Comparison of ENCODE assay signal across 10 mouse cellular contexts in the genomic region with DNA sequence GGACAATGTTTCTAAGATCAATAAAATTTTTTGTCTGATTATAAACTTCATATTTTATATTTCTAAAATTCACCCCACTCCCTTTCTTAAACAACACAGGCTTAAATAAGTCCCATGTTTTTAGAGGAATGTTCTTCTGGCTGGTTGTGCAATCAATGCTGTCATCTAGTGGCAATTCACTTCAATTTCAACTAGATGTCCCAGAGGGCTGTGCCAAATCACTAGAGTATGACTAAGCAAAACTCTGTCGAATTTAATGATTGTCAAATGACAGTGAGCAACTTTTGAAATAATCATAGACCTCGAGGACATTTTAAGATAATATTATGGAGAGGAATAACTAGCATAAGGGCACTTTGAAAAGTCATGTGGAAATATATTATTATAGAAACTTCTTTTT. TPM values are rescaled to one million over a fixed set of nuclear protein-coding genes. Genes with fewer than 3 reads are reported as not detected.
DNase-seq lines count a peak whose midpoint lies in the region; ATAC-seq lines count a peak whose summit lies in the region.
"Had no signal": no experiment of that assay in that cellular context is flagged by ENCODE, and none has a peak within 500 bp of the region (broad histone marks: within the 10 kb centered on the region; RNA-seq: fewer than 3 reads in every experiment).

No protein-coding gene starts in this region.

- no peaks in the 10 kb centered on the region for H3K4me1 ChIP-seq in heart, embryonic 11.5 days (ENCODE audit: control insufficient read depth, insufficient read depth, low read length)
- H3K4me1 ChIP-seq in intestine, embryonic 16.5 days (ENCODE audit: control insufficient read depth, insufficient read depth, low read length) = no peaks in the 10 kb centered on the region
- H3K4me1 ChIP-seq: hindbrain, embryonic 15.5 days had no signal

- H3K4me2 ChIP-seq in heart, embryonic 11.5 days = no peak overlapping the region
- H3K4me2 ChIP-seq in intestine, embryonic 16.5 days (ENCODE audit: low read depth, low read length) = no peak overlapping the region
- H3K4me2 ChIP-seq: hindbrain, embryonic 15.5 days had no signal

- H3K9me3 ChIP-seq in heart, embryonic 11.5 days (replicated peaks; ENCODE audit: control insufficient read depth, low read length) = no peaks in the 10 kb centered on the region
- H3K9me3 ChIP-seq in intestine, embryonic 16.5 days (ENCODE audit: control insufficient read depth, low read length) = no peaks in the 10 kb centered on the region
- H3K9me3 ChIP-seq: hindbrain, embryonic 15.5 days had no signal

- no peak overlapping the region for H3K9ac ChIP-seq in heart, embryonic 11.5 days (ENCODE audit: low read depth, low read length)
- H3K9ac ChIP-seq in intestine, embryonic 16.5 days (ENCODE audit: low read depth, low read length) = no peak overlapping the region
- H3K9ac ChIP-seq: hindbrain, embryonic 15.5 days; liver, embryonic 14.5 days had no signal

- no peak overlapping the region for H3K27ac ChIP-seq in heart, embryonic 11.5 days (ENCODE audit: low read depth, low read length)
- no peak overlapping the region for H3K27ac ChIP-seq in intestine, embryonic 16.5 days (ENCODE audit: low read length)
- H3K27ac ChIP-seq: hindbrain, embryonic 15.5 days; liver, embryonic 14.5 days had no signal

- DNase-seq in heart, adult 9 months (ENCODE audit: low spot score in 2 of 2) = peak; percentile 34 to 44
- peak; percentile 7 for DNase-seq in urinary bladder, postnatal 14 days (ENCODE audit: low spot score)
- no peak for DNase-seq in urinary bladder, postnatal 10 days (ENCODE audit: low spot score)
- DNase-seq in gonadal fat pad, adult 2 months (ENCODE audit: low read depth) = peak; percentile 17
- DNase-seq in cerebellum, adult 11-12 months = no peak
- no peak for DNase-seq in spleen, postnatal 4 days (ENCODE audit: low spot score in 2 of 2)

- H3K27me3 ChIP-seq in heart, embryonic 11.5 days (ENCODE audit: control insufficient read depth, insufficient read depth, low read length) = no peaks in the 10 kb centered on the region
- H3K27me3 ChIP-seq in intestine, embryonic 16.5 days (replicated peaks; ENCODE audit: control insufficient read depth, insufficient read depth, low read length) = no peaks in the 10 kb centered on the region
- H3K27me3 ChIP-seq: hindbrain, embryonic 15.5 days had no signal

- ATAC-seq in heart, embryonic 11.5 days (replicated peaks; ENCODE audit: insufficient number of reproducible peaks, low FRiP score, low TSS enrichment) = no peak
- no peak for ATAC-seq in intestine, embryonic 16.5 days

- H3K4me3 ChIP-seq in heart, embryonic 11.5 days (ENCODE audit: low read depth, low read length) = no peak overlapping the region
- H3K4me3 ChIP-seq in intestine, embryonic 16.5 days (ENCODE audit: low read length) = no peak overlapping the region
- H3K4me3 ChIP-seq: hindbrain, embryonic 15.5 days had no signal

- H3K36me3 ChIP-seq in heart, embryonic 11.5 days (ENCODE audit: control insufficient read depth, insufficient read depth, low read length) = no peaks in the 10 kb centered on the region
- H3K36me3 ChIP-seq in intestine, embryonic 16.5 days (ENCODE audit: control insufficient read depth, insufficient read depth, low read length) = no peaks in the 10 kb centered on the region
- H3K36me3 ChIP-seq: hindbrain, embryonic 15.5 days had no signal

- WGBS in heart, embryonic 11.5 days (ENCODE audit: insufficient replicate concordance) = 62% methylated on average over 2 of the region's 2 CpGs
- 57% methylated on average over 2 of the region's 2 CpGs for WGBS in intestine, embryonic 16.5 days

RNA-seq across cellular contexts. Expression of a gene that starts 31.7 kb away (rescaled TPM):
- polyA plus RNA-seq in heart, embryonic 11.5 days (2014; fragmentation: Nextera tagmentation; extraction: Ambion mirVana) = 0.34 and 0.53 TPM in 2 replicates
- 3.8 and 6.6 TPM in 2 replicates for polyA plus RNA-seq in gonadal fat pad, adult 2 months (2012; rRNA removed)
- 0.22 and 0.32 TPM in 2 replicates for polyA plus RNA-seq in intestine, embryonic 16.5 days (2015; fragmentation: Nextera tagmentation; extraction: Ambion mirVana)

Comparison
In these comparisons a context has a peak if more than half of its experiments do, and no peak if none do; other contexts are left out.
1. DNase-seq: peak in heart, adult 9 months (2 of 2), urinary bladder, postnatal 14 days (single experiment) and gonadal fat pad, adult 2 months (single experiment); none in urinary bladder, postnatal 10 days (single experiment), cerebellum, adult 11-12 months (single experiment) and spleen, postnatal 4 days (0 of 2).